Mouse (Mus musculus): ENCODE measurements around the gene Svop. TPM values are rescaled to one million over a fixed set of nuclear protein-coding genes. Genes with fewer than 3 reads are reported as not detected.
A peak's percentile ranks its signal among the peaks of the same experiment; 100 is the strongest.

Svop gene
- polyA plus RNA-seq, 1 experiment, result 27.0 TPM

DNA sequence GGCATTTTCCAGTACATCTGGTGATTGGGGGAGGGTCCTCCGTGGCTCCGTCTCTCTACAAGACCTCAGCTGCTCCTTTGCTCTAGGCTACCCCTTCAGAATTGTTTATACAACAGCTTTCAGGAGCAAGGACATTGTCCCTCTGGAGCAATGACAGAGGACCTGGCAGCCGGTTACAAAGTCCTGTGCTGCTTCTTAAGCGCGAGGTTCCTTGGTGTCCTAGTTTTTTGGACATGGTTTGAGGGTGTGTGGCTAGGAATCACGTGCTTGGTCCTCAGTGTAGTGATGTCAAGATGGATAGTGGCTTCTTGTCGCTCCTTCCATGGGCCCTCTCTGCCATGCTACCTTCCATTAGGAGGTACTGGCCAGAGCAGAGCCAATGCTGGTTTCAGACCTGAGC lies 57.0 kb downstream of the Svop start:
- H3K36me3 ChIP-seq (ENCODE audit: control insufficient read depth, insufficient read depth, low read length), result no peaks in the 10 kb centered on the region
- TF ChIP-seq POLR2A (IDR thresholded peaks at IDR 0.05; ENCODE audit: control insufficient read depth, low read depth, low read length), result no peak
- no peak for TF ChIP-seq CTCF (IDR thresholded peaks at IDR 0.05; ENCODE audit: control insufficient read depth, insufficient read depth, insufficient replicate concordance, low read depth, low read length)
- H3K27me3 ChIP-seq (ENCODE audit: control insufficient read depth, insufficient read depth, low read length), result no peaks in the 10 kb centered on the region
- no peak overlapping the region for H3K27ac ChIP-seq (ENCODE audit: control insufficient read depth, insufficient read depth, low read depth, low read length)
- H3K4me1 ChIP-seq (ENCODE audit: control insufficient read depth, insufficient read depth, low read length), result peaks cover 5% of the 10 kb centered on the region
- H3K4me3 ChIP-seq (ENCODE audit: control insufficient read depth, low read depth, low read length), result no peak overlapping the region

DNA sequence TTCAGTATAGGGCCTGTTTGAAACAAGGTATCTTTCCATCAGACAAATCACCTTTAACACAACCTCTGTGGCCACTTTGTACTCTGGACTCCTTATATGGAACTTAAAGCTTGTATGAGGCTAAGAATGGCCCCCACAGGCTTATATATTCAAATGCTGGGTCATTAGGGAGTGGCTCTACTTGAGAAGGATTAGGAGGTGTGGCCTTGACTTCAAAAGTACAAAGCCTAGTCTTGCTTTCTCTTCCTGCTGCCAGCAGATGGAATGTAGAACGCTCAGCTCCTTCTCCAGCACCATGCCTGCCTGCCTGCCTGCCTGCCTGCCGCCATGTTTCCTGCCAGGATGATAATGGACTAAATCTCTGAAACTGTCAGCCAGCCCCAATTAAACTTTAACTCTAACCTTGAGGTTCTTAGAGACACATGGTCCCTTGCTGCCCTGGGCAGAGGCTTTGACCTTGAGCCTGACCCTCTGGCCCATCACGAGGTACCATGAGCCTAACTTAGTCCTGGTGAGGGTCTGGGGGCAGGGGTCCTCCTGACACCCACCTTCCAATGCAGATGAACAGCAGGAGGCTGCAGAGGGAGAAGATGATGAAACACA lies 59.1 kb downstream of the Svop start:
- Histone ChIP-seq H3K36me3 (ENCODE audit: control insufficient read depth, insufficient read depth, low read length) (no peaks in the 10 kb centered on the region), H3K27ac (ENCODE audit: control insufficient read depth, insufficient read depth, low read depth, low read length) (no peak overlapping the region), H3K4me3 (ENCODE audit: control insufficient read depth, low read depth, low read length) (no peak overlapping the region), H3K27me3 (ENCODE audit: control insufficient read depth, insufficient read depth, low read length) (no peaks in the 10 kb centered on the region), H3K4me1 (ENCODE audit: control insufficient read depth, insufficient read depth, low read length) (peaks cover 5% of the 10 kb centered on the region)
- TF ChIP-seq CTCF (IDR thresholded peaks at IDR 0.05; ENCODE audit: control insufficient read depth, insufficient read depth, insufficient replicate concordance, low read depth, low read length) (no peak), POLR2A (IDR thresholded peaks at IDR 0.05; ENCODE audit: control insufficient read depth, low read depth, low read length) (no peak)

DNA sequence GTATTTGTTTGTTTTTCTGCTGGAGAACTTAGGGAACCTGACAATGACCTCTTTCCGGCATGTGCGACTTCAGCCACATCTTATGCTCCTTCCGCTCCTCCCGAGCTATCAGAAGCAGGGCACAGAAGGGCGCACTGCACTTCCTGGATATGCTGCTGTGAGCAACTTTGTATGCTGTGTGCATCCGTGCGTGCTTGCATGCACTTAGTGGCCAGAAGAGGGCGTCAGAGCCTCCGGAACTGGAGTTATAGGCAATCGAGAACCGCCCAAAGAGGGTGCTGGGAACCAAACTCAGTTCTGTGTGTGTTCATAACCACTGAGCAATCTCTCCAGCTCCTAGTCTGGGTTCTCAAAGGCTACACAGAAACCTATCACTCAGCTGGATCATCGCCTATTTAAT lies 60.7 kb downstream of the Svop start:
- H3K36me3 ChIP-seq (ENCODE audit: control insufficient read depth, insufficient read depth, low read length), result no peaks in the 10 kb centered on the region
- peaks cover 5% of the 10 kb centered on the region for H3K4me1 ChIP-seq (ENCODE audit: control insufficient read depth, insufficient read depth, low read length)
- no peak overlapping the region for H3K4me3 ChIP-seq (ENCODE audit: control insufficient read depth, low read depth, low read length)
- no peaks in the 10 kb centered on the region for H3K27me3 ChIP-seq (ENCODE audit: control insufficient read depth, insufficient read depth, low read length)
- TF ChIP-seq CTCF (IDR thresholded peaks at IDR 0.05; ENCODE audit: control insufficient read depth, insufficient read depth, insufficient replicate concordance, low read depth, low read length) (peak; percentile 26; the same call in 1 of the 2 replicates), POLR2A (IDR thresholded peaks at IDR 0.05; ENCODE audit: control insufficient read depth, low read depth, low read length) (no peak)
- H3K27ac ChIP-seq (ENCODE audit: control insufficient read depth, insufficient read depth, low read depth, low read length), result no peak overlapping the region

DNA sequence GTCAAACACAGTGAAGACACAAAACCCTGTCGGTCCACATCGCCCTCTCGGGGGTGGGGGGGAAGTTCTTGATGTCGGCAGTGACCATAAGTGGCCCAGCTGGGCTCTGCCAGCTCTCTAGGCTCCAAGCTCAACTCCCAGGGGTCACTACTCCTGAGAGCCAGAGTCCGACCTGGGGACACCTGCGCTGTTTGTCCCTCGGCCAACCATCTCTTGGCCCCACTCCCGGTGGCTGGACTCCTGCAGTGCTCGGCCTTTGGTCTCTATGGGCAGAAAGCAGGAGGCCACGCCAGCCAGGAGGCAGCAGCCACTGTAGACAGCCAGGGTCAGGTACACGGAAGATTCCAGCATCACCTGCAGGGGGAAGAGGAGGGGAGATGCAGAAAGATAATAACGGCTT lies 63.3 kb downstream of the Svop start:
- H3K4me3 ChIP-seq (ENCODE audit: control insufficient read depth, low read depth, low read length), result no peak overlapping the region
- H3K27me3 ChIP-seq (ENCODE audit: control insufficient read depth, insufficient read depth, low read length), result no peaks in the 10 kb centered on the region
- no peak for TF ChIP-seq CTCF (IDR thresholded peaks at IDR 0.05; ENCODE audit: control insufficient read depth, insufficient read depth, insufficient replicate concordance, low read depth, low read length)
- no peak for TF ChIP-seq POLR2A (IDR thresholded peaks at IDR 0.05; ENCODE audit: control insufficient read depth, low read depth, low read length)
- no peaks in the 10 kb centered on the region for H3K36me3 ChIP-seq (ENCODE audit: control insufficient read depth, insufficient read depth, low read length)
- no peak overlapping the region for H3K27ac ChIP-seq (ENCODE audit: control insufficient read depth, insufficient read depth, low read depth, low read length)
- H3K4me1 ChIP-seq (ENCODE audit: control insufficient read depth, insufficient read depth, low read length), result peaks cover 7% of the 10 kb centered on the region

DNA sequence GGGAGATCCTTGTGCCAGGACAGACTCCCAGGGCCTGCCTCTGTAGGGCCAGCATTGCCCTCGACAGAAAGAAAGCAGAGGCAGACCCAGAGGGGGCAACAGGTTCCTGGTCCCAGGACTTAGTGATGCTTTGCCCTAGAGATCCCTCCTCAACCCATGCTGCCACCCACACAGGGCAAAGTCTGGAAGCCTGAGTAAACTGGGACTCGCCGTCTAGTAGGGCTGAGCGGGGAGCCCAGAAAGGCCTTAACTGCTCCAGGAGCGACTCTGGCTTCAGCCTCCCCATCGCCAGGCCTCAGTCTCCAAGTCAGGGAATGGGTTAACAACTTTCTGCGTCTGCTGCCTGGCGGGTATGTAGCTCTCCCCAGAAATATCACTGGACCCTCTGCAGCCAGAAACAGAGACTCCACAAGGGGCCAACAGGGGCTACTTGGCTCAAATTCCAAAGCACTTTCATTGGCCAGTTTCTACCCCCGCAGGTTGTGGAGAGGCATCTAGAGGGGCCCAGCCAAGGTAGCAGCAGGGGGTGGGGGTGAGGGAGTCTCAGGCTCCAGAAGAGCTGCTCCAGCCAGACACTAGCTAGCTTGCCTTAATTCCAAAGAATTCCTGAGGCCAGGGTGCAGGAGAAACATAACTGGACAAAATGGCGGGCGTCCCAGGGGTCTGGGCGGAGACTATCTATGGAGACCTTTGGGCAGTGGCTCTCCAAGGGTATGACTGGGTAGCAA lies 64.0 kb downstream of the Svop start:
- no peak overlapping the region for H3K4me3 ChIP-seq (ENCODE audit: control insufficient read depth, low read depth, low read length)
- no peaks in the 10 kb centered on the region for H3K36me3 ChIP-seq (ENCODE audit: control insufficient read depth, insufficient read depth, low read length)
- TF ChIP-seq CTCF (IDR thresholded peaks at IDR 0.05; ENCODE audit: control insufficient read depth, insufficient read depth, insufficient replicate concordance, low read depth, low read length) (no peak), POLR2A (IDR thresholded peaks at IDR 0.05; ENCODE audit: control insufficient read depth, low read depth, low read length) (no peak)
- H3K27me3 ChIP-seq (ENCODE audit: control insufficient read depth, insufficient read depth, low read length), result no peaks in the 10 kb centered on the region
- H3K27ac ChIP-seq (ENCODE audit: control insufficient read depth, insufficient read depth, low read depth, low read length), result no peak overlapping the region
- peaks cover 7% of the 10 kb centered on the region for H3K4me1 ChIP-seq (ENCODE audit: control insufficient read depth, insufficient read depth, low read length)

DNA sequence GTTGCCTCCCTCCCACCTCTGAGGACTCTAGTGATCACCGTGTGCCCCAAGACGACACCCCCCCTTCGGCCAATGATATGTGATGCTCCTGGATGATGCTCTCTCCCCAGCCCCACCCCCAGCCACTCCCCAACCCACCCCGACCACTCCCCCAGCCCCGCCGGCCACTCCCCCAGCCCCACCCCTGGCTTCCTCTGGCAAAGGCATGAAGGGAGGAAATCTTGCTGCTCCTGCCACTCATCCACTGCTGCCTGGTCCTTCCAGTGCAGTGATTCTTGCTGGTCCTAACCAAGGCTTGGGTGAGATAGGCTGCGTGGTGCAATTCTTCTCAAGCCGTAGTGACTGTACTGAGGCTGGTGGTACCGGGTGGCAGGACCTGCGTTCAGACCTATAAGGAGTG lies 66.5 kb downstream of the Svop start:
- Histone ChIP-seq H3K4me3 (ENCODE audit: control insufficient read depth, low read depth, low read length) (no peak overlapping the region), H3K4me1 (ENCODE audit: control insufficient read depth, insufficient read depth, low read length) (peaks cover 3% of the 10 kb centered on the region; the same call in 1 of the 2 replicates), H3K27me3 (ENCODE audit: control insufficient read depth, insufficient read depth, low read length) (no peaks in the 10 kb centered on the region), H3K36me3 (ENCODE audit: control insufficient read depth, insufficient read depth, low read length) (no peaks in the 10 kb centered on the region), H3K27ac (ENCODE audit: control insufficient read depth, insufficient read depth, low read depth, low read length) (no peak overlapping the region)
- TF ChIP-seq POLR2A (IDR thresholded peaks at IDR 0.05; ENCODE audit: control insufficient read depth, low read depth, low read length) (no peak), CTCF (IDR thresholded peaks at IDR 0.05; ENCODE audit: control insufficient read depth, insufficient read depth, insufficient replicate concordance, low read depth, low read length) (no peak)

DNA sequence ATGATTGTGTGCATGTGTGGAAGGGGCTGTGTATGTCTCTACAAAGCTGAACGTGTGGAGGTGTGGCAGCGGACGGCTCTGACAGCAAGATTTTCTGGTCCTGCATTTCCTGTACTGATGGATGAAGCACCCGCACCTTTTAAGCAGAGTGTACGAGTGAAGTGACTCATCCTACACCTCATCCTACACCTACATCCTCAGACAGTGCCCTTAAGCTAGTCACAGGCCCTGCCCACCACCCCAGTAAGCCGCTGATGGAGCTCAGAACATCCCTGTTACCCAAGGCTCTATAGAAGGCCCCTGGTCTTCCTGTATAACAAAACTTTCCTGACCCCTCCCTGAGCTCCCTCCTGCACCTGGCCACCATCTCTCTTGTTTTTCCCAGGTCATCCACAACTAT lies 67.0 kb downstream of the Svop start:
- no peak overlapping the region for H3K27ac ChIP-seq (ENCODE audit: control insufficient read depth, insufficient read depth, low read depth, low read length)
- peaks cover 3% of the 10 kb centered on the region; the same call in 1 of the 2 replicates for H3K4me1 ChIP-seq (ENCODE audit: control insufficient read depth, insufficient read depth, low read length)
- no peaks in the 10 kb centered on the region for H3K36me3 ChIP-seq (ENCODE audit: control insufficient read depth, insufficient read depth, low read length)
- no peaks in the 10 kb centered on the region for H3K27me3 ChIP-seq (ENCODE audit: control insufficient read depth, insufficient read depth, low read length)
- H3K4me3 ChIP-seq (ENCODE audit: control insufficient read depth, low read depth, low read length), result no peak overlapping the region
- TF ChIP-seq POLR2A (IDR thresholded peaks at IDR 0.05; ENCODE audit: control insufficient read depth, low read depth, low read length) (no peak), CTCF (IDR thresholded peaks at IDR 0.05; ENCODE audit: control insufficient read depth, insufficient read depth, insufficient replicate concordance, low read depth, low read length) (no peak)
